Mouse (Mus musculus) central nervous system, embryonic 11.5 days (tissue): ENCODE measurements around the gene Lsm10. TPM values are rescaled to one million over a fixed set of nuclear protein-coding genes. Genes with fewer than 3 reads are reported as not detected.

Experiments
- polyA plus RNA-seq: library from polyadenylated mRNA; depleted of rRNA; stranded (reverse); fragments of >200 nt; gene quantifications from 2 replicates; pipeline ENCODE4 v1.2.3, GENCODE M21; 2012; rRNA removed

Lsm10 gene
- polyA plus RNA-seq: 28.7 and 37.4 TPM in 2 replicates

GRCm38 (mm10) chr4:126096464-126097111 is at the start of gene Lsm10:
Gene Lsm10 (plus strand): TSS chr4:126096623.

GRCm38 (mm10) chr4:126046851-126047585 is 49.4 kb upstream of the Lsm10 start, which contains the start of gene Mrps15:
Gene Mrps15 (plus strand): TSS chr4:126046925.

DNA sequence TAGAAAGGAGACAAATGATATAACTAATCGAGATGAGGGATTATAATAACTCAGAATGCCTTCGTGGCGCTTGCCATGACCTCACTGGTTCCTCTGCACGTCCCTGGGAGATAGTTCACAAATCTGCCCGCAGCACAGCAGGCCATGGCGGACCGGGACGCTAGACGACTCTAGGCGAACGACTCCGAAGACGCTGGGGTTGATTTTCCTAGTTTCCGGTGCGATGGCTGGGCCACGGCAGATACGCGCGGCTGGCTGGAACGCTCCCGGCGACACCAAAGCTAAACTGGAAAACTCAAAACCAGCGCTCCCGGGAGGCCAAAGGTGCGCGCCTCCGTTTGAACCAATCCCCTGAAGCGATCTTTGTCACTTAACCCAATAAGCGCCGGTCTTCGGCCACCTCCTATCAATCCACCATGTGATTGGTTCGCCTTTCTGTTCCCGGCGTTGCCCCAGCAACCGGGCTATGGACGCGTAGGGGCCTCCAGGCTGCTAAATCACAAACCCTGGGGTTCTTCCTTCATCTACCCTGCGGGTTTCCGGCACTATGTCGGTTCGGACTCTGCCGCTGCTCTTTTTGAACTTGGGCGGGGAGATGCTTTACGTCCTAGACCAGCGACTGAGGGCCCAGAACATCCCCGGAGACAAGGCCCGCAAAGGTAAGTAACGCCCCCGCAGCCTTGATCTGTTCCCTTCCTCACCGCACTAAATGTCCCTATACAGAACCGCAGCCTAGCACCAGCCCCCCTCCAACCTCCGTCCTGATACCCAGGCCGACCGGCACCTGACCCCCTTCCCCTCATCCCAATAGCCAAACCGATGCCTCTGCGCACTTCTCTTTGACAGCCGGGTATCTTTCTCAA is 38.1 kb upstream of the Lsm10 start, which contains the start of gene Oscp1:
TSS of gene Oscp1 (plus strand) at position 432 of the 863 bp plus-strand sequence.

GRCm38 (mm10) chr4:126103590-126104068 is 7.2 kb downstream of the Lsm10 start, which contains the start of gene Stk40:
Gene Stk40 (plus strand): TSS chr4:126103957.

DNA sequence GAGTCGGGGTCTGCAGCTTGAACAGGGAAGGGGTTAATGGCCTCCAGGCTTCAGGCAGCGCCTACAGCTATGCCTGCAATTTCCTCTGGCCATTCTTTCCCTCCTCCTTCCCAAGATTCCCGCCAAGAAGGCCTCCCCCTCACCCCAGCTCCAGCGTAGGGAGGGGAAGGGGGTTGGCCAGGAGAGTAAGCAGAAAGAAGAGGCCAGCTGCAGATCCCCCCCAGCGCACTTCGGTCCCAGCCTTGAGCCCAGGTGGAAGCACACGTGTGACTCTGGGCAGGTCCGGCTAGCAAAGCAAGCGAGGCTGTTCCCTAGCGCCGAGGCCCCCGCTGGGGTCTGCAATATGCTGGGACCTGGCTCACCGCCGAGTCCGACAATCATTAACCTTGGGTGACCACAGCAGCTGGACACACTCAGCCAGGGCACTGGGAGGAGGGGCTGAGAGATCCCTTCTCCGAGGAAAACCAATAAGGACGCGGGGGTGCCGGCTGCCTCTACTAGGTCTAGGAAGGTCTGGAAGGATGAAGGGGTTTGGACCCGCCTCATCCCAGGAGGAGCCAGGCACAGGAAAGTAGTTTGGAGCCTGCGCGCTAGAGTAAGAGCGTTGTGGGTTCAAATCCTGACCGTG is 51.2 kb downstream of the Lsm10 start, which contains the start of gene Eva1b:
TSS of gene Eva1b (plus strand) at position 212 of the 628 bp plus-strand sequence.

Other genes with a start within 250 kb of the Lsm10 start
- 0.80 and 0.89 TPM in 2 replicates for gene Csf3r, start 72.1 kb upstream of the Lsm10 start, polyA plus RNA-seq
- 90.6 and 93.7 TPM in 2 replicates for gene Mrps15, start 49.7 kb upstream of the Lsm10 start, polyA plus RNA-seq
- gene Oscp1, start 38.1 kb upstream of the Lsm10 start, polyA plus RNA-seq: 10.7 and 11.7 TPM in 2 replicates
- 28.2 and 29.0 TPM in 2 replicates for gene Stk40, start 7.3 kb downstream of the Lsm10 start, polyA plus RNA-seq
- 36.8 and 51.1 TPM in 2 replicates for gene Eva1b, start 51.1 kb downstream of the Lsm10 start, polyA plus RNA-seq
- 1.6 and 2.6 TPM in 2 replicates for gene Sh3d21, start 66.9 kb downstream of the Lsm10 start, polyA plus RNA-seq
- 199 and 213 TPM in 2 replicates for gene Thrap3, start 106.1 kb downstream of the Lsm10 start, polyA plus RNA-seq
- 143 and 628 TPM in 2 replicates for gene Map7d1, start 159.7 kb downstream of the Lsm10 start, polyA plus RNA-seq
- 101 and 109 TPM in 2 replicates for gene Trappc3, start 165.7 kb downstream of the Lsm10 start, polyA plus RNA-seq
- gene Col8a2, start 190.2 kb downstream of the Lsm10 start, polyA plus RNA-seq: 9.4 and 11.5 TPM in 2 replicates
- 59.1 and 70.0 TPM in 2 replicates for gene Adprhl2, start 225.1 kb downstream of the Lsm10 start, polyA plus RNA-seq
- 6.9 and 7.2 TPM in 2 replicates for gene Tekt2, start 229.1 kb downstream of the Lsm10 start, polyA plus RNA-seq